Mouse (Mus musculus): Measurements from ENCODE around the gene Xpo5. TPM values are rescaled to one million over a fixed set of nuclear protein-coding genes. Genes with fewer than 3 reads are reported as not detected.

Gene Xpo5
- 44.5 and 44.6 TPM in 2 replicates for polyA plus RNA-seq (2015; fragmentation: Nextera tagmentation; extraction: Ambion mirVana)

DNA sequence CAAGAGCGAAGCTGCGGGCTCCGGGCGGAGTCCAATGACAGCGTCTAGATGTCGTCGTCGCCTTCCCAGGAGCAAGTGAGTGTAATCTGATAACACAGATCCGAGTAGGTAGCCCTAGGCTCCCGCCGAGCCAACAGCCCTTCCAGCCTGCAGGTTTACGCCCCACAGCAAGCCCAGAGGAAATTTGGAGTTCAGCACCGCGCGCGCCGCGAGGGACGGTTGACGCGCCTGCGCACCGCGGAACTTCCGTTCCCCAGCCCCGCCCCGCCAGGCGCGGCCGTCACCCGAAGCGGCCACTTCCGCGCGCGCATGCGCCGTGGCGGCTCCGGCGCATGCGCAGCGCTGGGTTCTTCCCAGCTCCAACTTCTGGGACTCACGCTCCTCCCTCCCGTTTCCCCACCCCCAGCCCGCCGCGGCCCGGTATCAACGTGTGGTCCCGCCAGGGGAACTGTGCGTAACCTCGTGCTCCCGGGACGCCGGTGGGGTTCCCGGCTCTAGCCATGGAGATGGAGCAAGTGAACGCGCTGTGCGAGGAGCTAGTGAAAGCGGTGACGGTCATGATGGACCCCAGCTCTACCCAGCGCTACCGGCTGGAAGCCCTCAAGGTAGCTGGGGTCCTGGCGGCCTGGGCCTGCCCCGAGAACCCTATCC lies at the start of gene Xpo5, which contains the start of gene Polh:
Gene Xpo5, plus strand, starts transcription at position 362 of the 651 bp plus-strand sequence.
Gene Polh, minus strand, starts transcription at position 225 of the 651 bp plus-strand sequence.
- peaks cover 27% of the 10 kb centered on the region for H3K4me1 ChIP-seq (replicated peaks; ENCODE audit: control insufficient read depth, insufficient read depth, low read length)
- H3K36me3 ChIP-seq (ENCODE audit: control insufficient read depth, insufficient read depth), result peaks cover 7% of the 10 kb centered on the region
- H3K27me3 ChIP-seq (replicated peaks; ENCODE audit: control insufficient read depth, insufficient read depth, low read length), result no peaks in the 10 kb centered on the region
- WGBS, result under 1% methylated on average over 64 of the region's 66 CpGs
- H3K4me3 ChIP-seq (replicated peaks; ENCODE audit: low read length), result peak within 1 kb of the TSS; percentile 74
- ATAC-seq, result peak; percentile 97
- H3K4me2 ChIP-seq (ENCODE audit: low read length), result peak within 1 kb of the TSS; percentile 94
- H3K9ac ChIP-seq (replicated peaks; ENCODE audit: low read depth, low read length), result peak within 1 kb of the TSS; percentile 78
- H3K9me3 ChIP-seq (ENCODE audit: control insufficient read depth, low read length), result no peaks in the 10 kb centered on the region
- peak within 1 kb of the TSS; percentile 84 for H3K27ac ChIP-seq (ENCODE audit: low read length)

GRCm38 (mm10) chr17:46152847-46153782 lies 49.5 kb upstream of the Xpo5 start, which contains the start of gene Mad2l1bp:
Gene Mad2l1bp, minus strand, starts transcription at chr17:46153553.
- Histone ChIP-seq H3K4me1 (replicated peaks; ENCODE audit: control insufficient read depth, insufficient read depth, low read length) (peaks cover 10% of the 10 kb centered on the region), H3K9me3 (ENCODE audit: control insufficient read depth, low read length) (no peaks in the 10 kb centered on the region), H3K9ac (replicated peaks; ENCODE audit: low read depth, low read length) (peak within 1 kb of the TSS; percentile 68), H3K27me3 (replicated peaks; ENCODE audit: control insufficient read depth, insufficient read depth, low read length) (no peaks in the 10 kb centered on the region; the same call in 1 of the 2 replicates), H3K27ac (ENCODE audit: low read length) (peak within 1 kb of the TSS; percentile 51), H3K4me2 (ENCODE audit: low read length) (peak within 1 kb of the TSS; percentile 96), H3K4me3 (replicated peaks; ENCODE audit: low read length) (peak within 1 kb of the TSS; percentile 67), H3K36me3 (ENCODE audit: control insufficient read depth, insufficient read depth) (no peaks in the 10 kb centered on the region)
- ATAC-seq, result peak; percentile 94
- WGBS, result 8% methylated on average over 33 of the region's 33 CpGs

DNA sequence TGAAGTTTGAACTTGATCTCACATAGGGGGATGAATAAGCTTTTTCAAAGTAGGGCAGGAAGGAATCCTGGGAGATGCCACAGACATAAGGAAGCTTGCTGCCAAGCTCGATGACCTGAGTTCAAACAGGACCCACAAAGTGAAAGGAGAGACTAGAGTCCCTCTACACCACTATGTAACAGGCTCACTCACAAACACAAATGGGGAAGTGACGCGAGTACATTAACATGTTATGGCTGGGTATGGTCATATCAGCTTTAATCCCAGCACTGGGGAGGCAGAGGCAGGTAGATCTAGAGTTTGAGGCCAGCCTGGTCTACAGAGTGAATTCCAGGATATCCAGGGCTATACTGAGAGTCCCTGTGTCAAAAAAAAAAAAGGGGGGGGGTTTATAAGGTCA lies 48.2 kb upstream of the Xpo5 start:
- WGBS, result 97% methylated on average over 3 of the region's 3 CpGs
- no peak overlapping the region for H3K4me3 ChIP-seq (replicated peaks; ENCODE audit: low read length)
- no peak for ATAC-seq
- no peaks in the 10 kb centered on the region for H3K9me3 ChIP-seq (ENCODE audit: control insufficient read depth, low read length)
- H3K27ac ChIP-seq (ENCODE audit: low read length), result no peak overlapping the region
- no peaks in the 10 kb centered on the region for H3K36me3 ChIP-seq (ENCODE audit: control insufficient read depth, insufficient read depth)
- H3K4me1 ChIP-seq (replicated peaks; ENCODE audit: control insufficient read depth, insufficient read depth, low read length), result peaks cover 10% of the 10 kb centered on the region
- no peak overlapping the region for H3K9ac ChIP-seq (replicated peaks; ENCODE audit: low read depth, low read length)
- no peak overlapping the region for H3K4me2 ChIP-seq (ENCODE audit: low read length)
- no peaks in the 10 kb centered on the region; the same call in 1 of the 2 replicates for H3K27me3 ChIP-seq (replicated peaks; ENCODE audit: control insufficient read depth, insufficient read depth, low read length)

- H3K27ac ChIP-seq (ENCODE audit: low read length), result no peak overlapping the region
- no peak overlapping the region for H3K4me2 ChIP-seq (ENCODE audit: low read length)
- no peaks in the 10 kb centered on the region for H3K9me3 ChIP-seq (ENCODE audit: control insufficient read depth, low read length)
- H3K9ac ChIP-seq (replicated peaks; ENCODE audit: low read depth, low read length), result no peak overlapping the region
- H3K36me3 ChIP-seq (ENCODE audit: control insufficient read depth, insufficient read depth), result no peaks in the 10 kb centered on the region
- no peaks in the 10 kb centered on the region; the same call in 1 of the 2 replicates for H3K27me3 ChIP-seq (replicated peaks; ENCODE audit: control insufficient read depth, insufficient read depth, low read length)
- 84% methylated on average over 5 of the region's 5 CpGs for WGBS
- H3K4me1 ChIP-seq (replicated peaks; ENCODE audit: control insufficient read depth, insufficient read depth, low read length), result peaks cover 17% of the 10 kb centered on the region
- ATAC-seq, result no peak
- H3K4me3 ChIP-seq (replicated peaks; ENCODE audit: low read length), result no peak overlapping the region
Observed at GRCm38 (mm10) chr17:46156680-46157079, 45.9 kb upstream of the Xpo5 start.

DNA sequence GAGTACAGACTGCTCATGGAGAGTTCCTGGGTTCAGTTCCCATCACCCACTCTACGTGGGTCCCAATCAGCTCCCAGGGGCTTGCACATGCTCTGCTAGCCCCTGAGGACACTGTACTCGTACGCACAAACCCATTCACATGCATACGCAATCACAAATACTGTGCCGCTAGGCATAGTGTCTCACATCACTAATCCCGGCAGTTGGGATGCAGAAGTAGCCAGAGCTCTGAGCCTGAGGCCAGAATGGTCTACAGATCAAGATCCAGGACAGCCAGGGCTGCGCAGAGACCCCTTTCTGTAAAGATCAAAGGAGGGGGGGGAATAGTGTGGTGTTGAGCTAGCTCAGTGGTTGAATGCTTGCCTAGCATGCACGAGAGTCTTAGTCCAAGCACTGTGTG lies 45.5 kb upstream of the Xpo5 start:
- ATAC-seq, result no peak
- no peaks in the 10 kb centered on the region for H3K36me3 ChIP-seq (ENCODE audit: control insufficient read depth, insufficient read depth)
- H3K9me3 ChIP-seq (ENCODE audit: control insufficient read depth, low read length), result no peaks in the 10 kb centered on the region
- no peak overlapping the region for H3K4me2 ChIP-seq (ENCODE audit: low read length)
- no peaks in the 10 kb centered on the region; the same call in 1 of the 2 replicates for H3K27me3 ChIP-seq (replicated peaks; ENCODE audit: control insufficient read depth, insufficient read depth, low read length)
- peaks cover 20% of the 10 kb centered on the region for H3K4me1 ChIP-seq (replicated peaks; ENCODE audit: control insufficient read depth, insufficient read depth, low read length)
- no peak overlapping the region for H3K9ac ChIP-seq (replicated peaks; ENCODE audit: low read depth, low read length)
- 85% methylated on average over 8 of the region's 8 CpGs for WGBS
- no peak overlapping the region for H3K27ac ChIP-seq (ENCODE audit: low read length)
- H3K4me3 ChIP-seq (replicated peaks; ENCODE audit: low read length), result no peak overlapping the region

DNA sequence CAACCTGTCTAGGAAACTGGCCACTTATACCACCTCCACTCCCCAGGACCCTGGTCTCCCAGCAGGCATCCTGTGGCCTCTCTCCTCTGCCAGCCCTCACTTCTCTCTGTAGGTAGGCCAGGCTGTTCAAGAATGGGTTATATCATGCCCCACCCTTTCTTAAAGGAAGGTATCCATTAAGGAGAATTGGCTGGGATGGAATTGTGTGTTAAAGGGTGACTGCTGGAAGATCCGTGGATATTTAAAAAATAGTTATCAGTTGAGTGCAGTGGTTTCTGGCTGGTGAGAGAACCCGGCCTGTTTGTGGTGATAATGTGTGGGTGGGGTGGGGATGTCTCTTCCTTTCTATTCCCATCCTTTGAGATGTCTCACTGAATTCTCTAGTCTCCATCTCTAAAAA lies 43.3 kb upstream of the Xpo5 start:
- ATAC-seq, result no peak
- Histone ChIP-seq H3K27ac (ENCODE audit: low read length) (no peak overlapping the region), H3K4me1 (replicated peaks; ENCODE audit: control insufficient read depth, insufficient read depth, low read length) (peaks cover 22% of the 10 kb centered on the region), H3K4me2 (ENCODE audit: low read length) (no peak overlapping the region), H3K9ac (replicated peaks; ENCODE audit: low read depth, low read length) (no peak overlapping the region), H3K27me3 (replicated peaks; ENCODE audit: control insufficient read depth, insufficient read depth, low read length) (no peaks in the 10 kb centered on the region; the same call in 1 of the 2 replicates), H3K36me3 (ENCODE audit: control insufficient read depth, insufficient read depth) (no peaks in the 10 kb centered on the region), H3K9me3 (ENCODE audit: control insufficient read depth, low read length) (no peaks in the 10 kb centered on the region), H3K4me3 (replicated peaks; ENCODE audit: low read length) (no peak overlapping the region)
- WGBS, result 66% methylated on average over 2 of the region's 2 CpGs

- Histone ChIP-seq H3K27me3 (replicated peaks; ENCODE audit: control insufficient read depth, insufficient read depth, low read length) (no peaks in the 10 kb centered on the region; the same call in 1 of the 2 replicates), H3K4me1 (replicated peaks; ENCODE audit: control insufficient read depth, insufficient read depth, low read length) (peaks cover 22% of the 10 kb centered on the region), H3K9me3 (ENCODE audit: control insufficient read depth, low read length) (no peaks in the 10 kb centered on the region), H3K4me2 (ENCODE audit: low read length) (peak overlapping the region; percentile 81), H3K4me3 (replicated peaks; ENCODE audit: low read length) (peak overlapping the region; percentile 59), H3K27ac (ENCODE audit: low read length) (peak overlapping the region; percentile 73), H3K9ac (replicated peaks; ENCODE audit: low read depth, low read length) (peak overlapping the region; percentile 53), H3K36me3 (ENCODE audit: control insufficient read depth, insufficient read depth) (peaks cover 3% of the 10 kb centered on the region; the same call in 1 of the 2 replicates)
- WGBS, result under 1% methylated on average over 16 of the region's 16 CpGs
- peak; percentile 53 for ATAC-seq
Observed at GRCm38 (mm10) chr17:46160090-46160662, 42.4 kb upstream of the Xpo5 start.

DNA sequence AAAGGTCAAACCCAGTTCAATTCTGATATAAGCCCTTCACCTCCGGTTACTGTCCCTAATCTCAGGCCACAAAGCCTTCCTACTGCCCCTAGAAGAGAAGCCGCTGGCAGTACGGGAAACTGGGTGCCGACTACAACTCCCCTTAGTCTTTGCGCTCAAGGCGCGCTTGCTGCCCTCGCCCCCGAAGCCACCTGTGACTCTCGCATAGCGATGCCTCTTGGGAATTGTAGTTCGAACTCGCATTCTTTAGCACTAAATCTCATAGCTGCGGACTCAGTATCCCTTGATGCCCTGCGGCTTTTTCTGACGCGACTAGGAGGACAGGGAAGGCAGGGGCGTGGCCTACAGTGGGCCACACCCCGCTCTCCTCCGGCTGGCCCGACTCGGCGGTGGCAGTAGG lies 41.9 kb upstream of the Xpo5 start, which contains the start of gene Gtpbp2:
Gene Gtpbp2, plus strand, starts transcription at position 347 of the 400 bp plus-strand sequence.
- peak within 1 kb of the TSS; percentile 81 for H3K4me2 ChIP-seq (ENCODE audit: low read length)
- peak; percentile 98 for ATAC-seq
- WGBS, result under 1% methylated on average over 23 of the region's 23 CpGs

More for the DNA sequence above, 41.9 kb upstream of the Xpo5 start, which contains the start of gene Gtpbp2:
- Histone ChIP-seq H3K4me3 (replicated peaks; ENCODE audit: low read length) (peak within 1 kb of the TSS; percentile 59), H3K27me3 (replicated peaks; ENCODE audit: control insufficient read depth, insufficient read depth, low read length) (no peaks in the 10 kb centered on the region; the same call in 1 of the 2 replicates), H3K9me3 (ENCODE audit: control insufficient read depth, low read length) (no peaks in the 10 kb centered on the region), H3K27ac (ENCODE audit: low read length) (peak within 1 kb of the TSS; percentile 73), H3K4me1 (replicated peaks; ENCODE audit: control insufficient read depth, insufficient read depth, low read length) (peaks cover 22% of the 10 kb centered on the region), H3K36me3 (ENCODE audit: control insufficient read depth, insufficient read depth) (peaks cover 7% of the 10 kb centered on the region), H3K9ac (replicated peaks; ENCODE audit: low read depth, low read length) (peak within 1 kb of the TSS; percentile 73)

Data from forebrain, embryonic 16.5 days (tissue).